Mouse (Mus musculus) frontal cortex, postnatal 36 days (tissue): ENCODE results near the gene Mgst2.
A peak's percentile ranks its signal among the peaks of the same experiment; 100 is the strongest.

Source experiments
- DNase-seq, 2 experiments: peaks; one replicate each; pipeline ENCODE4 v3.0.0; 2022; ENCODE audit warnings: low spot score in 2 of 2

Mgst2 gene

GRCm38 (mm10) chr3:51701281-51701751 is 41.2 kb downstream of the Mgst2 start:
- DNase-seq: peak; percentile 63 to 64

- no peak for DNase-seq
Measured at GRCm38 (mm10) chr3:51701950-51702349, 41.8 kb downstream of the Mgst2 start.

GRCm38 (mm10) chr3:51702701-51703286 is 42.6 kb downstream of the Mgst2 start:
- DNase-seq: no peak

- DNase-seq: no peak
Measured at GRCm38 (mm10) chr3:51703478-51703877, 43.3 kb downstream of the Mgst2 start.

GRCm38 (mm10) chr3:51705220-51705619 is 45.1 kb downstream of the Mgst2 start:
- no peak for DNase-seq

- DNase-seq: no peak
Measured at GRCm38 (mm10) chr3:51708375-51708745, 48.2 kb downstream of the Mgst2 start.

GRCm38 (mm10) chr3:51708746-51709411 is 48.7 kb downstream of the Mgst2 start:
- DNase-seq: peak; percentile 76 to 89

GRCm38 (mm10) chr3:51712382-51712781 is 52.2 kb downstream of the Mgst2 start:
- DNase-seq: no peak

GRCm38 (mm10) chr3:51713233-51713632 is 53.1 kb downstream of the Mgst2 start:
- DNase-seq: no peak

- DNase-seq: no peak
Measured at GRCm38 (mm10) chr3:51714469-51714868, 54.3 kb downstream of the Mgst2 start.

- no peak for DNase-seq
Measured at GRCm38 (mm10) chr3:51717455-51717854, 57.3 kb downstream of the Mgst2 start.

- DNase-seq: no peak
Measured at GRCm38 (mm10) chr3:51717909-51718308, 57.7 kb downstream of the Mgst2 start.

- DNase-seq: no peak
Measured at GRCm38 (mm10) chr3:51719373-51719772, 59.2 kb downstream of the Mgst2 start.

GRCm38 (mm10) chr3:51719982-51720381 is 59.8 kb downstream of the Mgst2 start:
- no peak for DNase-seq

- no peak for DNase-seq
Measured at GRCm38 (mm10) chr3:51726257-51726656, 66.1 kb downstream of the Mgst2 start.

- no peak for DNase-seq
Measured at GRCm38 (mm10) chr3:51727487-51727886, 67.3 kb downstream of the Mgst2 start.

GRCm38 (mm10) chr3:51727968-51728367 is 67.8 kb downstream of the Mgst2 start:
- peak in 1 of 2 experiments; percentile 34 for DNase-seq

- no peak for DNase-seq
Measured at GRCm38 (mm10) chr3:51728456-51728855, 68.3 kb downstream of the Mgst2 start.

GRCm38 (mm10) chr3:51729109-51729918 is 69.2 kb downstream of the Mgst2 start:
- no peak for DNase-seq

GRCm38 (mm10) chr3:51730662-51731061 is 70.5 kb downstream of the Mgst2 start:
- no peak for DNase-seq

- DNase-seq: no peak
Measured at GRCm38 (mm10) chr3:51731949-51732636, 71.9 kb downstream of the Mgst2 start.
